Mouse (Mus musculus) spleen, adult 2 months (tissue): Measurements from ENCODE around the gene Stx17.

ENCODE experiments used
- CTCF ChIP-seq: fragments of 200-500 bp; IDR thresholded peaks from 2 replicates; pipeline ENCODE4 v1.5.1; 2011; ENCODE audit warnings: mild to moderate bottlenecking, inconsistent platforms; ENCODE audit not compliant: insufficient read depth, insufficient read length, insufficient replicate concordance; ENCODE audit errors: extremely low read depth
- POLR2A ChIP-seq: fragments of 200-500 bp; IDR thresholded peaks from 2 replicates; pipeline ENCODE4 v1.6.1; 2011; ENCODE audit warnings: low read depth, low read length, inconsistent platforms

DNA sequence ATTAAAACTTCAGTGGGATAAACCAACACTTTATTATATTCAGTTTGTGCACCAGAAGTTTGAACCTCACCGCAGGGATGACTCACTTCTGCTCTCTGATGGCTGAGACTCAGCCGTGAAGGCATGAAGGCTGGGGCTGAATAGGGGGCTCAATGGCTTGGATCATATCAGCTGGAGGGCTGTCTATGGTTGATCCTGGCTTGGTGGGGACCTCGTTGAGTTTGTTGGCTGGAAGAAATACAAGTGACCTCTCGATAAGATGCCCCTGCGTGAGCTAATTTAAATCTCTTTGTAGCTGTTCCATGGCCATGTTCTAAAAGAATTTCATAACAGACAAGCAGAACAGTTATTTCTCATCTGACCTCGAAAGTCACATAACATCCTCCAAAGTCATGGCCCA lies 17.6 kb upstream of the Stx17 start:
- TF ChIP-seq CTCF (no peak), POLR2A (no peak)
